Mouse (Mus musculus) frontal cortex, postnatal 25 days (tissue): ENCODE results near the gene Hcfc2.
A peak's percentile ranks its signal among the peaks of the same experiment; 100 is the strongest.

Source experiments
- DNase-seq, 2 experiments: peaks; one replicate each; pipeline ENCODE4 v3.0.0; 2022; ENCODE audit warnings: low spot score in 2 of 2

Gene Hcfc2

DNA sequence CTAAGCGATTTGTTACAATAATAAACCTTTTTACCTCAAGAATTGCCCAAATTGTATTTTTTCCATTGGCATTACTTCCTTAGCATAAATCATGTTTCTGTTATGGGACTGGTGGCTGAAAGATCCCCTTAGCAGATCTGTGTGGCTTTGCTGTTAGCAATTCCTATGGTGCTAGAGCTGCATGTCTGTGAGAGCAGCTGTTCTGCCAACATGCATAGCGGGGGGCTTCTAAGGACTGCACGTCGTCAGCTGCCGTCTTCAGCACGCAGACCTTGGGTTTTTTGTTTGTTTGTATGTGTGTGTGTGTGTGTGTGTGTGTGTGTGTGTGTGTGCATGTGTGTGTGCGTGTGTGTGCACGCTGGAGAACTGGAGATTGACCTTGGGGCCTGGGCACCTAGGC is 45.4 kb downstream of the Hcfc2 start:
- DNase-seq: no peak

- DNase-seq: no peak
Observed at GRCm38 (mm10) chr10:82741876-82742275, 45.9 kb downstream of the Hcfc2 start.

GRCm38 (mm10) chr10:82742578-82742977 is 46.6 kb downstream of the Hcfc2 start:
- no peak for DNase-seq

GRCm38 (mm10) chr10:82744296-82744695 is 48.3 kb downstream of the Hcfc2 start:
- DNase-seq: no peak

DNA sequence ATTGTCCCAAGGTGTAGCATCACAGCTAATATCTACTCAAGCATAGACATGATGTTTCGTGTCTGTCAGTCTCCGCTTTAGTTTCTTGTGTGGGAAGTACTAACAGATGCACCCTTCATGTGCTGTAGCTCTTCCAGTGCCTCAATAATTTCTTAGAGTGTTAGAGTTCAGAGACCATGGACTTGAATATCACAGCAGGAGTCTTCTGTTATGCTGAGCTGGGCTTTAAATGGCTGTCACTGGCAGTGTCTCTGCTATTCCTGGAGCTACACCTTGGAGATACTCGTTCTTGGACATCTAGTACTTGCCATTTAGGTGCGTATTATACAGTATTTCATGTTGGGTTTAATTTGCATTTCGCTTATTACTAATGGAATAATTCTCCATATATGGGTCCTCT is 49.3 kb downstream of the Hcfc2 start:
- no peak for DNase-seq

DNA sequence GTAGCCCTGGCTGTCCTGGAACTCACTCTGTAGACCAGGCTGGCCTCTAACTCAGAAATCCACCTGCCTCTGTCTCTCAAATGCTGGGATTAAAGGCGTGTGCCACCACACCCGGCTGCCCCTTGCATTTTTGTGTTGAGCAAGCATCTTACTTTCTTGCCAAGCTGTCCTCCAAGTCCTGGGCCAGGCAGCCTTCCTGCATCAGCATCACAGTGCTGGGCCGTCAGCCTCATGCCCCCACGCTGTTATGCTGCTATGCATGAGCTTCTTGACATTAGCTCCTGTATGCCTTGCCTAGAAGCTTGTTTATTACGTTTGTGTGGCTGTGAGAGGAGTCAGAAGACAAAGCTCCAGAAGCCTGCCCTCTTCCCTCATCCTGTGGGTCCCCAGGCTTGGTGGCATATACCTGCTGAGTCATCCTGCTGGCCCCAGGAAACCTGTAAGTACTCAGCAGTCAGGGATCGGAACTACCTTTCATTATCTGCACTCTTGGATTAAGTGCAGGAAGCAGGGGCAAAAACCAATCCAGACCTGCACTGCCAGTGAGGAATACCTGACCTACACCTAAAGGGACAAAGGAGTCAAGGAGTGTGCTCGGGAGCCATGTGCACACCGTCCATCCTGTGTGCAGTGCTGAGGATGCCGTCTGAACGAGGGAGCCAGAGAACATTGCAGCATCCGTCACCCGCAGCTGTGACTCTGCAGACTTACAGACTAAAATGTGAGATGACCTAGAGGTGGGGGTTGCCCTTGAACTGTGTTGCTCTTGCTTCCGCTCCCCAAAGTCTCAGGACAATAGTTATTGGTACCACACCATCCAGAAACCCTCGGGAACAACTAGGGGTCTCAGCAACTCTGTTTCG is 51.3 kb downstream of the Hcfc2 start:
- DNase-seq: no peak

- DNase-seq: no peak
Observed at GRCm38 (mm10) chr10:82750778-82751177, 54.8 kb downstream of the Hcfc2 start.

GRCm38 (mm10) chr10:82752921-82753320 is 57.0 kb downstream of the Hcfc2 start:
- DNase-seq: no peak

GRCm38 (mm10) chr10:82754642-82755041 is 58.7 kb downstream of the Hcfc2 start:
- DNase-seq: no peak

GRCm38 (mm10) chr10:82755213-82755890 is 59.4 kb downstream of the Hcfc2 start:
- DNase-seq: no peak

DNA sequence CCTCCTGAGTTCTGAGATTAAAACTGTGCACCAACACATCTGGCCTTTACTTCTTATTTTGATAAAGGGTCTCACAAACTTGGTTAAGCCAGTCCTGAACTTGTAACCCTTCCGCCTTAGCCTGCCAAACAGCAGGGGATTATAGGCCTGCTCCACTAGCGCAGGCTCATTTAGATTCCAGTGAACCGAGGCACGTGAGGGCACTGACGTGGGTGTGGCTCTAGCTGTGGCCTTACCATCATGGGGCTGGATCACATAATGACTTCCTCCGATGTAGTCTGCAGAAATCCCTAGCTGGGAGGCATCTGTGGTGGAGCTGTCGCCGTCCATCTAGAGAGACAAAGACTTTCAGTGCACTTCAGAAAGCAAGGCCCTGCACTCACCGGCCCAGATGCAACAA is 60.5 kb downstream of the Hcfc2 start:
- DNase-seq: no peak

- DNase-seq: no peak
Observed at GRCm38 (mm10) chr10:82757341-82757740, 61.4 kb downstream of the Hcfc2 start.

- DNase-seq: no peak
Observed at GRCm38 (mm10) chr10:82758368-82758767, 62.4 kb downstream of the Hcfc2 start.

DNA sequence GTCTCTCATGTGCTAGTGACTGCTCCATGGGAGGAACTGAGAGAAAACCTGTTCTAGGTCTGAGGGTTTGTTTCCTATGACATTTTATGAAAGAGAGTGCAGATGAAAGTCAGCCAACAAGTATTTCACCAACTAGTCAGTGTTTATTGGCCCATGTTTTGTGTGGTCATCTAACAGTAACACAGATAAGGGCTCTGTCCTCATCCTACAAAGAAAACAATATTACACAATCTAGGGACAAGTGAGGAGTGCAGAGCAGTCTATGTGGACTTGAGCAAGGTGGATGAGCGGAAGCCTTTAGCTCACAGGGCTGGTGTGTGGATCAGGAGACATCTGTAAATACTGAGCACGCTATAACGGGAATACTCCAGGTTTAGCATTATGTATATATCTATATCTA is 62.9 kb downstream of the Hcfc2 start:
- DNase-seq: no peak

GRCm38 (mm10) chr10:82759706-82760105 is 63.7 kb downstream of the Hcfc2 start:
- no peak for DNase-seq

- no peak for DNase-seq
Observed at GRCm38 (mm10) chr10:82761037-82761811, 65.3 kb downstream of the Hcfc2 start.

GRCm38 (mm10) chr10:82762756-82763681 is 67.1 kb downstream of the Hcfc2 start:
- no peak for DNase-seq

DNA sequence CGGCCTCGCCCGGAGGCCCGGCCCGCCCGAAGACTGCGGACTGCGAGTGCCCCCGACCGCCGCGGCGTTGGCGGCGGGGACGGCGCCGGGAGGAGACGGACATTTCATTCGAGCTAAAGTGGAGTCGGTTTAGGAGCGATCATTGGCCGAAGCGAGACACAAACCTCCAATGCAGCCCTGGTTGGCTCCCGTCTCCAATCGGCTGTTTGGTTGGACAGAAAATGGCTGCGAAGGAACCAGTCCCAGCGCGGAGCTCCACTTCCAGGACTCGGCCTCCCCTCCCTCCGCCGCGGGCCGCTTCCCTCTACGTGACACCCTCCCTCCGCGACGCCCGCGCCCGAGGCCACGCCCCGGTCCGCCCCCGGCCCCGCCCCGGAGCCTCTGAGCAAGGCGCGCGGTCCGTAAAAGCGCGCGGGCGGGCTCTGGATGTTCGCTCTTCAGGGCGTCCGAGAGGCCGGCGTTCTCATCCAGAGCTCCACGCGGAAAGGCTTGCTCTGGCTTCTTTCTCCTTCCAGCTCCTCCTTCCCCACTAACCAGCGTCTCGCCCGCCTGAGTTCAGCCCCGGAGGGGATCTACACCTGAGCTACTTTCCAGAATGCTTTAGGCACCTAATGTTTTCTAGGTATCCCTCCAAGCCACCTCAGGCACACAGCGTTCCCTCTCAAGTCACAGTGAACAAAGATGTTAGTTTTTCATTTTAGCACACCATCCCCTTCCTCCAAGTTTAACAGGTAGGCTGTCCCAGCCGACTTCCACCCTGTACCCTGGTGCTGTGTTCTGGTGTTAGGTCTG is 68.1 kb downstream of the Hcfc2 start, which contains the start of gene Nfyb:
Gene Nfyb, minus strand, starts transcription at position 305 of the 792 bp plus-strand sequence.
- DNase-seq: peak; percentile 87 to 94

GRCm38 (mm10) chr10:82768901-82769300 is 72.9 kb downstream of the Hcfc2 start:
- no peak for DNase-seq

DNA sequence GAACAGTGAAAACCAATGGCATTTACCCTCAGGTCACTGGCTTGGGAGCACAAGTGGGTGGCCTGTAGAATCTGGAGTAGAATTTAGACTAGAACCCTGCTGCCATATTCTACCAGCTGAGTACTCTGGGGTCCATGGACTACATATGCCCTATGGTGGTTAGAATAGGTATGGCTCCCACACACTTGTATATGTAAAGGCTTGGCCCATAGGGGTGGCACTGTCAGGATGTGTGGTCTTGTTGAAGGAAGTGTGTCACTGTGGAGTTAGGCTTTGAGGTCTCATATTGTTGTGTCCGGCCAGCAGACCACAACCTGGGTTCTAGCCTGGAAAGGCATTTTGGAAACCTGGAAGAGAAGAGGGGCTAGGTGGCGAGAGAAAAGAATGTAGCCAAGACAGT is 74.8 kb downstream of the Hcfc2 start:
- DNase-seq: no peak
